Comparison of ENCODE assay signal across 8 mouse cellular contexts in the genomic region with DNA sequence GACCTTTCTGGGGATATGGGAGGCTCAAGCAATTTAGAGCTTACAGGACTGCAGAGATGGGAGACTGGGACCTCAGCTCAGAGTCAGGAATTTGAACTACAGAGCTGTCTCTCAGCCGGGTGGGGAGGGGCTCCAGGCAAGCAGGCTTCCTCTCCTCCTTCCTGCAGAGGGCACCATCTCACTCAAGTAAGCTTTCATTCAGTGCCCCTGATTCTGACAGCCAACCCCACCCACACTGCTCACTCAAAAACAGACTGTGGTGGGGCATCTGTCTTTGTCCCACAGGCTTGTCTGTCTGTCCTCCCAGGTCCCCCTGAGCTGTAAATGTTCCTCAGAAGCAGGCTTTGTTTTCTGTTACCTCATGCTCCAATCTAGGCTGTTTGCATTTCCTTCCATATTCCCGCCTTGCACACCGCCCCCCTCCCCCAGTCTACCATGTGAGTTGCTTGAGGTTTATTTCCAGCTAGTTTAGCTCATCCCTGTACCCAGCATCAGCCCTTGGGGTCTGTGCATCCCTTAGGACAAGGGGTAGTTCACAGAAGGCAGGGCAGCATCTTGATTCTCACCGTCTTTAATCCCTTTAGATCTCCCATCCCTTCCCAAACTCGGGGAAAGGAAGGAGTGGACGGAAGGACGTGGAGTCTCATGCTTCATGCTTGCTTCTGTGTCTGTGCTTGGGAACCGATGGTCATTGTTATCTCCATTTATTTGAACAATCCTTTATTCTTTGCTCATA.
A peak's percentile ranks its signal among the peaks of the same experiment; 100 is the strongest.
DNase-seq lines count a peak whose midpoint lies in the region; ATAC-seq and TF ChIP-seq lines count a peak whose summit lies in the region.

No protein-coding gene starts in this region.

- no peaks in the 10 kb centered on the region for H3K27me3 ChIP-seq in MEL (ENCODE audit: control insufficient read depth in 1 of 2, insufficient read depth in 2 of 2, low read length in 2 of 2)
- H3K27me3 ChIP-seq in forebrain, embryonic 11.5 days (ENCODE audit: control insufficient read depth, insufficient read depth, low read length), result no peaks in the 10 kb centered on the region
- H3K27me3 ChIP-seq in hindbrain, embryonic 15.5 days, result no peaks in the 10 kb centered on the region
- no peaks in the 10 kb centered on the region for H3K27me3 ChIP-seq in liver, embryonic 14.5 days (ENCODE audit: control insufficient read depth, insufficient read depth, low read length)
- no peaks in the 10 kb centered on the region for H3K27me3 ChIP-seq in neural tube, embryonic 15.5 days (replicated peaks)

- TF ChIP-seq CTCF in gastrocnemius, adult 2 months (IDR thresholded peaks at IDR 0.05), result peak; percentile 63
- peak; percentile 29 to 48 (median 30); a peak in 3 of 6 replicates for TF ChIP-seq CTCF in MEL (IDR thresholded peaks at IDR 0.05 in 2 of 3, conservative IDR thresholded peaks at IDR 0.05 in 1 of 3; ENCODE audit: control insufficient read depth in 1 of 3, insufficient read depth in 1 of 3, low read depth in 2 of 3, low read length in 3 of 3, poor library complexity in 1 of 3, severe bottlenecking in 1 of 3)
- TF ChIP-seq CTCF in liver, embryonic 14.5 days (IDR thresholded peaks at IDR 0.05; ENCODE audit: low read depth), result peak; percentile 45

- H3K4me3 ChIP-seq in gastrocnemius, adult 2 months, result no peak overlapping the region
- no peak overlapping the region for H3K4me3 ChIP-seq in MEL (ENCODE audit: control insufficient read depth in 1 of 2, insufficient read depth in 1 of 2, low read depth in 2 of 2, low read length in 2 of 2)
- no peak overlapping the region for H3K4me3 ChIP-seq in forebrain, embryonic 11.5 days (ENCODE audit: low read depth, low read length)
- H3K4me3 ChIP-seq in hindbrain, embryonic 15.5 days, result no peak overlapping the region
- H3K4me3 ChIP-seq in liver, embryonic 14.5 days (ENCODE audit: insufficient read depth in 1 of 2, low read depth in 2 of 2, low read length in 2 of 2), result no peak overlapping the region
- H3K4me3 ChIP-seq in neural tube, embryonic 15.5 days (replicated peaks), result no peak overlapping the region

- H3K36me3 ChIP-seq in MEL (ENCODE audit: control insufficient read depth in 1 of 2, insufficient read depth in 2 of 2, low read length in 2 of 2), result no peaks in the 10 kb centered on the region
- no peaks in the 10 kb centered on the region for H3K36me3 ChIP-seq in forebrain, embryonic 11.5 days (ENCODE audit: control insufficient read depth, insufficient read depth, low read length)
- no peaks in the 10 kb centered on the region for H3K36me3 ChIP-seq in hindbrain, embryonic 15.5 days
- no peaks in the 10 kb centered on the region for H3K36me3 ChIP-seq in liver, embryonic 14.5 days (replicated peaks; ENCODE audit: control insufficient read depth, insufficient read depth, low read depth)
- H3K36me3 ChIP-seq in neural tube, embryonic 15.5 days, result no peaks in the 10 kb centered on the region

- no peaks in the 10 kb centered on the region for H3K79me2 ChIP-seq in MEL (ENCODE audit: control insufficient read depth, insufficient read depth, low read length, poor library complexity)

- DNase-seq in gastrocnemius, adult 2 months, result peak; percentile 60
- DNase-seq in gastrocnemius, postnatal 25 days, result no peak
- peak; percentile 19 for DNase-seq in MEL (ENCODE audit: low read depth, low spot score)
- no peak for DNase-seq in forebrain, embryonic 11.5 days (ENCODE audit: low spot score)
- no peak for DNase-seq in liver, embryonic 14.5 days (ENCODE audit: low read depth in 3 of 3, low spot score in 3 of 3)

- no peaks in the 10 kb centered on the region for H3K9me3 ChIP-seq in MEL (replicated peaks; ENCODE audit: insufficient read depth, low read length)
- H3K9me3 ChIP-seq in forebrain, embryonic 11.5 days (ENCODE audit: control insufficient read depth, low read length), result no peaks in the 10 kb centered on the region
- H3K9me3 ChIP-seq in hindbrain, embryonic 15.5 days, result no peaks in the 10 kb centered on the region
- H3K9me3 ChIP-seq in liver, embryonic 14.5 days (ENCODE audit: control insufficient read depth, low read length), result no peaks in the 10 kb centered on the region
- no peaks in the 10 kb centered on the region for H3K9me3 ChIP-seq in neural tube, embryonic 15.5 days (replicated peaks)

- no peak overlapping the region for H3K9ac ChIP-seq in MEL (ENCODE audit: control insufficient read depth, low read depth, low read length, poor library complexity, severe bottlenecking)
- H3K9ac ChIP-seq in forebrain, embryonic 11.5 days (ENCODE audit: low read length), result no peak overlapping the region
- no peak overlapping the region for H3K9ac ChIP-seq in hindbrain, embryonic 15.5 days
- no peak overlapping the region for H3K9ac ChIP-seq in liver, embryonic 14.5 days (replicated peaks)
- H3K9ac ChIP-seq in neural tube, embryonic 15.5 days (replicated peaks), result no peak overlapping the region

- no peak for TF ChIP-seq EP300 in MEL (IDR thresholded peaks at IDR 0.05; ENCODE audit: low read depth in 1 of 2, low read length in 2 of 2)
- TF ChIP-seq EP300 in liver, embryonic 14.5 days (IDR thresholded peaks at IDR 0.05; ENCODE audit: low read depth), result no peak

- no peaks in the 10 kb centered on the region for H3K4me1 ChIP-seq in MEL (ENCODE audit: control insufficient read depth in 1 of 2, insufficient read depth in 2 of 2, low read length in 2 of 2)
- H3K4me1 ChIP-seq in forebrain, embryonic 11.5 days (replicated peaks; ENCODE audit: control insufficient read depth, insufficient read depth, low read length), result peaks cover 3% of the 10 kb centered on the region; the same call in 1 of the 2 replicates
- H3K4me1 ChIP-seq in hindbrain, embryonic 15.5 days (replicated peaks), result peaks cover 52% of the 10 kb centered on the region
- no peaks in the 10 kb centered on the region for H3K4me1 ChIP-seq in liver, embryonic 14.5 days (replicated peaks; ENCODE audit: control insufficient read depth in 2 of 2, insufficient read depth in 2 of 2, low read length in 1 of 2)
- peaks cover 52% of the 10 kb centered on the region for H3K4me1 ChIP-seq in neural tube, embryonic 15.5 days

- 43% methylated on average over 8 of the region's 8 CpGs for WGBS in forebrain, embryonic 11.5 days
- WGBS in hindbrain, embryonic 15.5 days, result 45% methylated on average over 8 of the region's 8 CpGs
- WGBS in liver, embryonic 14.5 days (ENCODE audit: insufficient replicate concordance), result 34% methylated on average over 8 of the region's 8 CpGs
- WGBS in neural tube, embryonic 15.5 days, result 53% methylated on average over 8 of the region's 8 CpGs

- ATAC-seq in forebrain, embryonic 11.5 days (replicated peaks; ENCODE audit: low FRiP score), result peak; percentile 7; the same call in 1 of the 2 replicates
- peak; percentile 19 for ATAC-seq in hindbrain, embryonic 15.5 days (ENCODE audit: low FRiP score, low read depth)
- ATAC-seq in liver, embryonic 14.5 days (ENCODE audit: insufficient read depth), result no peak
- ATAC-seq in neural tube, embryonic 15.5 days (ENCODE audit: low FRiP score), result peak; percentile 37; the same call in 1 of the 2 replicates
- no peak for ATAC-seq in erythroid progenitor cell, adult 5-6 weeks (replicated peaks; ENCODE audit: low FRiP score, poor library complexity, severe bottlenecking)

- no peak for TF ChIP-seq POLR2A in MEL (IDR thresholded peaks at IDR 0.05; ENCODE audit: control insufficient read depth in 1 of 2, insufficient read depth in 1 of 2, low read depth in 1 of 2, low read length in 2 of 2, poor library complexity in 1 of 2)

- 0 out of 2 replicates have a peak overlapping the region, but pooled peaks have one; percentile 12 for H3K27ac ChIP-seq in gastrocnemius, adult 2 months
- no peak overlapping the region for H3K27ac ChIP-seq in MEL (ENCODE audit: control insufficient read depth, low read depth, low read length)
- H3K27ac ChIP-seq in forebrain, embryonic 11.5 days (ENCODE audit: low read depth, low read length), result no peak overlapping the region
- H3K27ac ChIP-seq in hindbrain, embryonic 15.5 days (replicated peaks), result peak overlapping the region; percentile 39
- no peak overlapping the region for H3K27ac ChIP-seq in liver, embryonic 14.5 days
- H3K27ac ChIP-seq in neural tube, embryonic 15.5 days (replicated peaks), result peak overlapping the region; percentile 66

- no peak; the same call in 1 of the 2 replicates for TF ChIP-seq RAD21 in MEL (IDR thresholded peaks at IDR 0.05; ENCODE audit: low read depth, low read length)

- intact Hi-C loops in gastrocnemius, adult 2 months (cut with DNase I), result loop anchor here (1.0 to 5.0 kb wide), 2 partner anchors 61 to 226 kb away; no protein-coding TSS in a partner anchor

- H3K4me2 ChIP-seq in forebrain, embryonic 11.5 days (ENCODE audit: low read depth, low read length, severe bottlenecking), result 0 out of 2 replicates have a peak overlapping the region, but pooled peaks have one; percentile 18
- peak overlapping the region; percentile 20; the same call in 1 of the 2 replicates for H3K4me2 ChIP-seq in hindbrain, embryonic 15.5 days
- no peak overlapping the region for H3K4me2 ChIP-seq in liver, embryonic 14.5 days (ENCODE audit: low read depth)
- H3K4me2 ChIP-seq in neural tube, embryonic 15.5 days, result no peak overlapping the region

TF ChIP-seq in MEL, 35 proteins besides CTCF, POLR2A, EP300 and RAD21:
- TF ChIP-seq POLR2AphosphoS5 (IDR thresholded peaks at IDR 0.05; ENCODE audit: borderline replicate concordance, low read depth, low read length) (no peak), UBTF (IDR thresholded peaks at IDR 0.05; ENCODE audit: borderline replicate concordance, insufficient read depth, low read depth, low read length) (no peak), SMC3 (IDR thresholded peaks at IDR 0.05; ENCODE audit: low read depth, low read length) (no peak), TAL1 (IDR thresholded peaks at IDR 0.05; ENCODE audit: low read length) (no peak), MYB (IDR thresholded peaks at IDR 0.05; ENCODE audit: low read depth, low read length) (no peak), MYC (IDR thresholded peaks at IDR 0.05; ENCODE audit: low read depth, low read length) (no peak), ZNF384 (IDR thresholded peaks at IDR 0.05; ENCODE audit: low read depth, low read length) (no peak), ZMIZ1 (IDR thresholded peaks at IDR 0.05; ENCODE audit: low read depth, low read length) (no peak), MAZ (IDR thresholded peaks at IDR 0.05; ENCODE audit: low read depth, low read length) (no peak)

Comparison
In these comparisons a context has a peak if more than half of its experiments do, and no peak if none do; other contexts are left out.
1. DNase-seq: peak in gastrocnemius, adult 2 months (single experiment) and MEL (single experiment); none in gastrocnemius, postnatal 25 days (single experiment), forebrain, embryonic 11.5 days (single experiment) and liver, embryonic 14.5 days (0 of 3).
2. H3K27ac ChIP-seq: peak in gastrocnemius, adult 2 months (single experiment), hindbrain, embryonic 15.5 days (single experiment) and neural tube, embryonic 15.5 days (single experiment); none in MEL (single experiment), forebrain, embryonic 11.5 days (single experiment) and liver, embryonic 14.5 days (single experiment).
3. ATAC-seq: peak in forebrain, embryonic 11.5 days (single experiment), hindbrain, embryonic 15.5 days (single experiment) and neural tube, embryonic 15.5 days (single experiment); none in liver, embryonic 14.5 days (single experiment) and erythroid progenitor cell, adult 5-6 weeks (single experiment).
4. H3K4me2 ChIP-seq: peak in forebrain, embryonic 11.5 days (single experiment) and hindbrain, embryonic 15.5 days (single experiment); none in liver, embryonic 14.5 days (single experiment) and neural tube, embryonic 15.5 days (single experiment).
5. Peak in every context shown above with its lines, with median percentiles within 50 percentile points of each other: CTCF ChIP-seq.